Mouse (Mus musculus) cerebellum, adult 2 months (tissue): ENCODE results near the gene Eef1akmt2. TPM values are rescaled to one million over a fixed set of nuclear protein-coding genes. Genes with fewer than 3 reads are reported as not detected.
A peak's percentile ranks its signal among the peaks of the same experiment; 100 is the strongest.

Experiments
- DNase-seq, 2 experiments: peaks; one replicate each; pipeline ENCODE4 v3.0.0; 2021
- H3K27ac ChIP-seq: fragments of 200-500 bp; 2 replicates; pipeline ENCODE4 v1.5.1; 2012; ENCODE audit warnings: low read length, control low read depth, inconsistent platforms; ENCODE audit not compliant: insufficient read depth
- H3K27me3 ChIP-seq: fragments of 200-500 bp; 2 replicates; pipeline ENCODE4 v1.6.1; 2012; ENCODE audit warnings: inconsistent platforms, mild to moderate bottlenecking, low read length, moderate library complexity; ENCODE audit not compliant: control insufficient read depth, insufficient read depth
- H3K4me1 ChIP-seq: fragments of 200-500 bp; 2 replicates; pipeline ENCODE4 v1.6.1; 2011; ENCODE audit warnings: low read length; ENCODE audit not compliant: control insufficient read depth, insufficient read depth
- H3K4me3 ChIP-seq: fragments of 200-500 bp; replicated peaks from 2 replicates; pipeline ENCODE3; 2011; ENCODE audit warnings: mild to moderate bottlenecking, low read depth, low read length, control low read depth; ENCODE audit not compliant: insufficient read depth
- CTCF ChIP-seq: fragments of 200-500 bp; IDR thresholded peaks from 2 replicates; pipeline ENCODE4 v1.5.1; 2011; ENCODE audit warnings: low read depth, mild to moderate bottlenecking, control low read depth, low read length, moderate library complexity, borderline replicate concordance; ENCODE audit not compliant: insufficient read depth
- POLR2A ChIP-seq: fragments of 200-500 bp; IDR thresholded peaks from 2 replicates; pipeline ENCODE4 v1.6.1; 2011; ENCODE audit warnings: low read length, control low read depth, borderline replicate concordance; ENCODE audit not compliant: insufficient read depth
- WGBS: fragments of 180-500 bp; shearing (Covaris S2); methylation state at CpG from one replicate; pipeline ENCODE4 v1.1.7; 2018; 5-methylcytosine and 5-hydroxymethylcytosine counted together
- polyA plus RNA-seq: library from polyadenylated mRNA; depleted of rRNA; stranded (reverse); fragments of >200 nt; gene quantifications from 2 replicates; pipeline ENCODE4 v1.2.3, GENCODE M21; 2012

Eef1akmt2 gene
- polyA plus RNA-seq, 1 experiment, result 46.3 TPM

DNA sequence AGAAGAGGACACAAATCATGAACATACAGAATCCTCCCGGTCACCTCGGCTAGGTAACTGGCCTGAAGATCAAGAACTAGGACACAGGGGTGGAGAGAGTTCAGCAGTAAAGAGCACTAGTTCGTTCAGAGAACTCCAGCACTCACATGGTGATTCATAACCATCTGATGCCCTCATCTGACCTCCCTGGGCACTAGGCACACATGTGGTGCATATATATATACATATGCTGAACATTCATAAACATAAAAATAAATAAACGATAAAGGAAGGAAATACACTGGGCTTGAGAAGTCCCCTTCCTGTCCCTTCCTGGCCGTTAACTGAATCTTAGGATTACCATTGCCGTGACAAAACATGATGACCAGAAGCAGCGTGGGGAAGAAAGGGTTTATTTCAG, 40.3 kb upstream of the Eef1akmt2 start:
- no peak for DNase-seq
- H3K4me3 ChIP-seq, result no peak overlapping the region
- peaks cover 48% of the 10 kb centered on the region for H3K4me1 ChIP-seq
- WGBS, result 23% methylated on average over 7 of the region's 7 CpGs
- H3K27me3 ChIP-seq, result no peaks in the 10 kb centered on the region
- H3K27ac ChIP-seq, result peak overlapping the region; percentile 98; the same call in 1 of the 2 replicates
- TF ChIP-seq POLR2A (peak; percentile 5; the same call in 1 of the 2 replicates), CTCF (no peak)

DNA sequence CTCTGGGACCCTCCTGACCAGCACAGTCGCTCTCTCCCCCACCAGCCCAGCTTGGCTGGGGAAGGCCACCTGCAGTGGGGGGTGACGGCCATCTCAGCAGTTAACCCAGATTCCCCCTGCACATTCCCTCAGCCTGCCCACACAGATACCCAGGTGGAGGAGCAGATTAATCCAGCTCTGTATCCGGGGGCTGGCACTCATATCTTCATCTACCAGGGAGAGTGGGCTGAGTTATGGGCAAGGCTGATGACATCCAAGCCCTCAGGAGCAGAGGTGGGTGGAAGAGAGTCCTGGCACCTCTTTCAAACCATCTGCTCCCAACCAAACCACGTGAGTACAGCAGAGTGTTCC, 39.8 kb upstream of the Eef1akmt2 start:
- H3K27me3 ChIP-seq, result no peaks in the 10 kb centered on the region
- peaks cover 48% of the 10 kb centered on the region for H3K4me1 ChIP-seq
- peak overlapping the region; percentile 98 for H3K27ac ChIP-seq
- H3K4me3 ChIP-seq, result no peak overlapping the region
- whole genome bisulfite sequencing, result 5% methylated on average over 4 of the region's 4 CpGs
- peak; percentile 87 to 95 for DNase-seq
- no peak for TF ChIP-seq CTCF
- peak; percentile 35; the same call in 1 of the 2 replicates for TF ChIP-seq POLR2A

DNA sequence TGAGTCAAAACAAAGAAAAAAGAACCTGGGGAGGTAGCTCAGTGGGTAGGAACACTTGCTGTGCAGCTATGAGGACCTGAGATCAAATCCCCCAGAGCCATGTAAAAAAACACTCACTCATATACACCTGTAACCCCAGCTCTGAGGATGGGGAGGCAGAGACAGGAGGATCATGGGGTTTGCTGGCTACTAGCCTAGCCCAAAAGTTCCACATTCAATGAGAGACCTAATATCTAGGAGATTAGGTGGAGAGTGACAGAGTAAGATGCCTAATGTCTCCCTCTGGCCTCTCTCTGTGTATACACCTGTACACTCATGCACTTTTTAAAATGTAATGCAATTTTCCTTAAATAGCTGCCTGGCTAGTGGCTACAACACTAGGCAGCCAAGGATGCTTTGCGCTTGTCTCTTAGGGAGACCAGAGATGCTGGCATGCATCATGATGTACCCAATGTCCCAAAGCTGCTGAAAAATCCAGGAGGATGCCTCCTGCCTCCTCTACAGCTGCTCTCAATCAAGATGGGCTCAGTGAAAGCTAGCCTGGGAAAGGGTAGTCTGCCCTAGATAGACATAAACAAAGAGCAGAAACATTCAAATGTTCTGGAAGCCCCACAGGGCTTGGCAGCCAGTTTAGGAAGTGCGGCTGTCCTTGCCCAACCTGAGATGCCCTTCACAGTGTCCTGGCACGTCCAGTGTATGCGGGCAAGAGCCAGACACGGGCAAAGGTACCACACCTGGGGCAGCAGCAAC, 39.3 kb upstream of the Eef1akmt2 start:
- peaks cover 48% of the 10 kb centered on the region for H3K4me1 ChIP-seq
- H3K27me3 ChIP-seq, result no peaks in the 10 kb centered on the region
- DNase-seq, result peak; percentile 88 to 92
- H3K27ac ChIP-seq, result peak overlapping the region; percentile 98
- WGBS, result 7% methylated on average over 5 of the region's 5 CpGs
- peak; percentile 35; the same call in 1 of the 2 replicates for TF ChIP-seq POLR2A
- TF ChIP-seq CTCF, result no peak
- H3K4me3 ChIP-seq, result no peak overlapping the region

DNA sequence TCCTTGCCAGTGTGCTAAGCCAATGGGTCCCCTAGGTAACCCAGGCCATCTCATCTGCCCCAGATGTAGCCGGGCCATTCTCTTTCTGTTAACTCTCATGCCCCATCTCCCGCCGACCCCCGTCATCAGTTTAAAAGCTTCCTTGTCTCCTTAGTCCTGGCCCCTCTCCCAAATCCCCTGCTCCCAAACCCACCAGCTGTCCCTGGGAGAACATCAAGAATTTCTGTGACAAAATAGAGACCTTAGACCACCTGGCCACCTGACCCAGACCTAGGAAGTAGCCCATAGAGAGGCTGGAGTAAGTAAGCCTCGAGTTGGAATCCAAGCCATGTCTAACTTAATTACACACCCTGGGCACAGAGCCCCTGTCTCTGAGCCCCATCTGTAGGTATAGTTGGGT, 37.7 kb upstream of the Eef1akmt2 start:
- no peak for TF ChIP-seq CTCF
- TF ChIP-seq POLR2A, result no peak
- H3K4me3 ChIP-seq, result no peak overlapping the region
- H3K4me1 ChIP-seq, result peaks cover 34% of the 10 kb centered on the region
- 66% methylated on average over 5 of the region's 5 CpGs for WGBS
- no peak for DNase-seq
- H3K27me3 ChIP-seq, result no peaks in the 10 kb centered on the region
- peak overlapping the region; percentile 98 for H3K27ac ChIP-seq

DNA sequence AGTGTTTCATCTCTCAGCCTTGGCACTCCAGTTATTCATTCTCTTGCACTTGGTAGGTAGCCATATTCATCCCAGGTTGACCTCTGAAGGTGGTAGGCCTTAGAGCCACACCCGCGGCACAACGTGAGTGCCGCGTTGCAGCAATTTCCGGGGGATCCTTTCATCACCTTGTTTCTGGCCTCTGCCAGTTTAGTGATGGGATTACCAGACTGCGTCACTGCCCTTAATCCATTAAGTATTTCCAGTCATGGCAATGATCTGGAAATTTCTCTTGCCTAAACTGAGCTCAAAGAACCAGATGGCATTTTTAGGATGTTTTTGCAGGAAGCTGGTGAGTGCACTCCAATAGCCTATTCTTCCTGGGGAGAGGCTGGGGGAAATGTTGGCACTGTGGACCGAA, 37.2 kb upstream of the Eef1akmt2 start:
- no peak for DNase-seq
- Histone ChIP-seq H3K27me3 (no peaks in the 10 kb centered on the region), H3K4me3 (no peak overlapping the region), H3K27ac (peak overlapping the region; percentile 98; the same call in 1 of the 2 replicates), H3K4me1 (peaks cover 30% of the 10 kb centered on the region; the same call in 1 of the 2 replicates)
- 86% methylated on average over 8 of the region's 8 CpGs for WGBS
- TF ChIP-seq CTCF, result no peak
- TF ChIP-seq POLR2A, result no peak

DNA sequence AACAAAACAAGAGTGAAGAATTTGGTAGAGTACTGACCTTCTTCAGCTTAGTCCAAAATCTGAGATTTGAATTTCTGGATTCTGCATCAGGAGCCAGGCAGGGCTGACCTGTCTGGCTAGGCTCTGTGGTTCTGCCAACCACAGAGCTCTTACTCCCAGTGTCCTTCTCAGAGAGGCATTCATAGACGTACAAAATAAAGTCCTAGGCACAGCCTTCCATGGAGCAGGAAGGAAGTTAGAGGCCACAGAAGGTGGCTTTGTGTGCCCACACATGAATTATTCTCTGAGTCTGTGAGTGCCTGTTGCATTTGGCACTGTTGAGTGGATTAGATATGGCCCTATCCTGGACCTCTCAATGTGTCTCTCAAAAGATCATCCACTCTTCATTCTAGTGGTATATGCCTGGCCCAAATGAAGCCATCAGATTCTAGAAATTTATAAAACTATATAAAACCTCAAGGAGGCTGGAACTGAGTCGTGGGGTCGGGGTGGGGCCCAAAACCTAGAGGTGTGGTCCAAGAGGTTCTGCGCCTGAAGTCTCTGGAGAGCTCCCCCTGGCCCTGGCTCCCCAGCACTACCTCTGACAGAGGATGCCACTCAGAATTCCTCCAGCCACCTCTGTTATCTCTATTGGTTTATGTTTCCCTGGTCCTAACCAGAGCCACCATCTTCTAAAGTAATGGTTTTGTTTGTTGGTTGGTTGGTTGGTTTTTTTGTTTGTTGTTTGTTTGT, 36.2 kb upstream of the Eef1akmt2 start:
- peaks cover 30% of the 10 kb centered on the region; the same call in 1 of the 2 replicates for H3K4me1 ChIP-seq
- H3K27me3 ChIP-seq, result no peaks in the 10 kb centered on the region
- 81% methylated on average over 4 of the region's 4 CpGs for WGBS
- DNase-seq, result no peak
- TF ChIP-seq POLR2A, result no peak
- TF ChIP-seq CTCF, result no peak
- no peak overlapping the region for H3K4me3 ChIP-seq
- no peak overlapping the region for H3K27ac ChIP-seq

DNA sequence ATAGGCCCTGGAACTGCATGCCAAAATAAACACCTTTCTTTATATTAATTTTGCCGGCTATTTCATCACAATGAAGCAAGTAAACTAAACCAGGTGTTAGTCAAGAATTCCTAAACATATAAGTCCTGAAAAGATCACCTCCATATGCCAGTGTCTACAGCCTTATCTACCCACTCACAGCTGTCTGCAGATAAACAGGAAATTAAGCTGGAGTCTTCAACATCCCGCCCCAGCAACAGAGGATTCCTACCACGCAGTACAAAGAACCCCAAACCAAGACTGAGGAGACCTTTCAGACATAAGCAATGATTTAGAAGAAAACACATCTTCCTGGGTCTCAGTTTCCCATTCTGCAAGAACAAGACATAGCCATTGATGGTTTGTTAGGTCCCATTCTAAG, 35.6 kb upstream of the Eef1akmt2 start:
- H3K27me3 ChIP-seq, result no peaks in the 10 kb centered on the region
- WGBS, result 94% methylated on average over 3 of the region's 3 CpGs

More for the DNA sequence above, 35.6 kb upstream of the Eef1akmt2 start:
- no peak for TF ChIP-seq CTCF
- TF ChIP-seq POLR2A, result no peak
- H3K27ac ChIP-seq, result no peak overlapping the region
- no peak for DNase-seq
- H3K4me3 ChIP-seq, result no peak overlapping the region
- H3K4me1 ChIP-seq, result peaks cover 29% of the 10 kb centered on the region; the same call in 1 of the 2 replicates
